Mouse (Mus musculus): ENCODE results near the gene I830077J02Rik. TPM values are rescaled to one million over a fixed set of nuclear protein-coding genes. Genes with fewer than 3 reads are reported as not detected.

I830077J02Rik gene
- polyA plus RNA-seq, 1 experiment, result 72.9 TPM

GRCm38 (mm10) chr3:105894601-105895592 is 37.6 kb downstream of the I830077J02Rik start:
- peaks cover 12% of the 10 kb centered on the region for H3K4me1 ChIP-seq (ENCODE audit: control insufficient read depth, insufficient read depth, low read length)
- peak overlapping the region; percentile 7 for H3K4me3 ChIP-seq (replicated peaks; ENCODE audit: control insufficient read depth, low read depth, low read length)
- 1% methylated on average over 23 of the region's 23 CpGs for WGBS
- peak overlapping the region; percentile 76 for H3K27ac ChIP-seq (ENCODE audit: control insufficient read depth, insufficient read depth, low read depth, low read length, poor library complexity)
- TF ChIP-seq CTCF (IDR thresholded peaks at IDR 0.05; ENCODE audit: control insufficient read depth, insufficient read depth, low read length) (peak; percentile 82), POLR2A (IDR thresholded peaks at IDR 0.05; ENCODE audit: borderline replicate concordance, control insufficient read depth, low read depth, low read length) (no peak)

- Histone ChIP-seq H3K27ac (ENCODE audit: control insufficient read depth, insufficient read depth, low read depth, low read length, poor library complexity) (peak overlapping the region; percentile 76), H3K4me1 (ENCODE audit: control insufficient read depth, insufficient read depth, low read length) (peaks cover 10% of the 10 kb centered on the region), H3K4me3 (replicated peaks; ENCODE audit: control insufficient read depth, low read depth, low read length) (no peak overlapping the region)
- no peak for TF ChIP-seq POLR2A (IDR thresholded peaks at IDR 0.05; ENCODE audit: borderline replicate concordance, control insufficient read depth, low read depth, low read length)
- TF ChIP-seq CTCF (IDR thresholded peaks at IDR 0.05; ENCODE audit: control insufficient read depth, insufficient read depth, low read length), result no peak
- 25% methylated on average over 6 of the region's 6 CpGs for WGBS
Observed at GRCm38 (mm10) chr3:105893941-105894391, 38.5 kb downstream of the I830077J02Rik start.

GRCm38 (mm10) chr3:105892572-105893495 is 39.6 kb downstream of the I830077J02Rik start:
- TF ChIP-seq POLR2A (IDR thresholded peaks at IDR 0.05; ENCODE audit: borderline replicate concordance, control insufficient read depth, low read depth, low read length) (no peak), CTCF (IDR thresholded peaks at IDR 0.05; ENCODE audit: control insufficient read depth, insufficient read depth, low read length) (no peak)
- peaks cover 8% of the 10 kb centered on the region for H3K4me1 ChIP-seq (ENCODE audit: control insufficient read depth, insufficient read depth, low read length)
- H3K4me3 ChIP-seq (replicated peaks; ENCODE audit: control insufficient read depth, low read depth, low read length), result peak overlapping the region; percentile 52
- peak overlapping the region; percentile 95 for H3K27ac ChIP-seq (ENCODE audit: control insufficient read depth, insufficient read depth, low read depth, low read length, poor library complexity)
- 10% methylated on average over 19 of the region's 19 CpGs for WGBS

GRCm38 (mm10) chr3:105891760-105892571 is 40.5 kb downstream of the I830077J02Rik start:
- 10% methylated on average over 10 of the region's 10 CpGs for WGBS
- H3K27ac ChIP-seq (ENCODE audit: control insufficient read depth, insufficient read depth, low read depth, low read length, poor library complexity), result peak overlapping the region; percentile 95
- TF ChIP-seq CTCF (IDR thresholded peaks at IDR 0.05; ENCODE audit: control insufficient read depth, insufficient read depth, low read length), result no peak
- TF ChIP-seq POLR2A (IDR thresholded peaks at IDR 0.05; ENCODE audit: borderline replicate concordance, control insufficient read depth, low read depth, low read length), result 0 out of 2 replicates have a peak, but pooled peaks have one; percentile 24
- H3K4me3 ChIP-seq (replicated peaks; ENCODE audit: control insufficient read depth, low read depth, low read length), result peak overlapping the region; percentile 52
- peaks cover 8% of the 10 kb centered on the region for H3K4me1 ChIP-seq (ENCODE audit: control insufficient read depth, insufficient read depth, low read length)

- 59% methylated on average over 3 of the region's 3 CpGs for WGBS
- Histone ChIP-seq H3K4me1 (ENCODE audit: control insufficient read depth, insufficient read depth, low read length) (peaks cover 8% of the 10 kb centered on the region), H3K4me3 (replicated peaks; ENCODE audit: control insufficient read depth, low read depth, low read length) (no peak overlapping the region), H3K27ac (ENCODE audit: control insufficient read depth, insufficient read depth, low read depth, low read length, poor library complexity) (peak overlapping the region; percentile 57; the same call in 1 of the 2 replicates)
- TF ChIP-seq POLR2A (IDR thresholded peaks at IDR 0.05; ENCODE audit: borderline replicate concordance, control insufficient read depth, low read depth, low read length) (no peak), CTCF (IDR thresholded peaks at IDR 0.05; ENCODE audit: control insufficient read depth, insufficient read depth, low read length) (no peak)
Observed at GRCm38 (mm10) chr3:105891141-105891540, 41.3 kb downstream of the I830077J02Rik start.

- Histone ChIP-seq H3K4me3 (replicated peaks; ENCODE audit: control insufficient read depth, low read depth, low read length) (no peak overlapping the region), H3K27ac (ENCODE audit: control insufficient read depth, insufficient read depth, low read depth, low read length, poor library complexity) (no peak overlapping the region), H3K4me1 (ENCODE audit: control insufficient read depth, insufficient read depth, low read length) (peaks cover 7% of the 10 kb centered on the region)
- WGBS, result 62% methylated on average over 4 of the region's 4 CpGs
- no peak for TF ChIP-seq CTCF (IDR thresholded peaks at IDR 0.05; ENCODE audit: control insufficient read depth, insufficient read depth, low read length)
- TF ChIP-seq POLR2A (IDR thresholded peaks at IDR 0.05; ENCODE audit: borderline replicate concordance, control insufficient read depth, low read depth, low read length), result no peak
Observed at GRCm38 (mm10) chr3:105890220-105890619, 42.2 kb downstream of the I830077J02Rik start.

- Histone ChIP-seq H3K4me3 (replicated peaks; ENCODE audit: control insufficient read depth, low read depth, low read length) (no peak overlapping the region), H3K27ac (ENCODE audit: control insufficient read depth, insufficient read depth, low read depth, low read length, poor library complexity) (no peak overlapping the region), H3K4me1 (ENCODE audit: control insufficient read depth, insufficient read depth, low read length) (peaks cover 7% of the 10 kb centered on the region)
- TF ChIP-seq CTCF (IDR thresholded peaks at IDR 0.05; ENCODE audit: control insufficient read depth, insufficient read depth, low read length), result no peak
- no peak for TF ChIP-seq POLR2A (IDR thresholded peaks at IDR 0.05; ENCODE audit: borderline replicate concordance, control insufficient read depth, low read depth, low read length)
- WGBS, result 79% methylated on average over 3 of the region's 3 CpGs
Observed at GRCm38 (mm10) chr3:105888961-105889360, 43.5 kb downstream of the I830077J02Rik start.
